Mouse (Mus musculus) stomach, embryonic 15.5 days (tissue): Measurements from ENCODE around the gene Dcbld1. TPM values are rescaled to one million over a fixed set of nuclear protein-coding genes. Genes with fewer than 3 reads are reported as not detected.

Experiments
- ATAC-seq: fragments of 200-750 bp; cut with Nextera tagmentation; 2 replicates; pipeline ENCODE4 v1.8.0; 2017; ENCODE audit warnings: low read depth, moderate number of reproducible peaks, moderate TSS enrichment; ENCODE audit not compliant: insufficient read depth, low FRiP score
- H3K27ac ChIP-seq: fragments of 300-500 bp; sonication (generic); 2 replicates; pipeline ENCODE4 v1.5.1; 2015; ENCODE audit warnings: mild to moderate bottlenecking, inconsistent platforms
- H3K27me3 ChIP-seq: fragments of 300-500 bp; sonication (generic); replicated peaks from 2 replicates; pipeline ENCODE4 v1.6.1; 2015; ENCODE audit warnings: inconsistent platforms
- H3K36me3 ChIP-seq: fragments of 300-500 bp; sonication (generic); 2 replicates; pipeline ENCODE4 v1.6.1; 2015; ENCODE audit warnings: inconsistent platforms
- H3K4me1 ChIP-seq: fragments of 300-500 bp; sonication (generic); 2 replicates; pipeline ENCODE4 v1.6.1; 2015; ENCODE audit warnings: inconsistent platforms
- H3K4me2 ChIP-seq: fragments of 300-500 bp; sonication (generic); 2 replicates; pipeline ENCODE4 v1.6.1; 2015; ENCODE audit warnings: mild to moderate bottlenecking, inconsistent platforms
- H3K4me3 ChIP-seq: fragments of 300-500 bp; sonication (generic); replicated peaks from 2 replicates; pipeline ENCODE4 v1.5.1; 2015; ENCODE audit warnings: inconsistent platforms
- H3K9ac ChIP-seq: fragments of 300-500 bp; sonication (generic); 2 replicates; pipeline ENCODE4 v1.6.1; 2015; ENCODE audit warnings: inconsistent platforms
- H3K9me3 ChIP-seq: fragments of 300-500 bp; sonication (generic); 2 replicates; pipeline ENCODE4 v1.6.1; 2016; ENCODE audit warnings: inconsistent platforms
- WGBS: fragments of 180-500 bp; shearing (Covaris S2); methylation state at CpG from one replicate; pipeline ENCODE4 v1.1.7; 2015; 5-methylcytosine and 5-hydroxymethylcytosine counted together
- polyA plus RNA-seq: library from polyadenylated mRNA; unstranded; fragments of >200 nt; fragmentation: Nextera tagmentation; extraction: Ambion mirVana; gene quantifications from 2 replicates; pipeline ENCODE4 v1.2.1, GENCODE M21; 2015

Gene Dcbld1
- polyA plus RNA-seq, 1 experiment from 2014 or later: 34.4 TPM

- H3K27me3 ChIP-seq: no peaks in the 10 kb centered on the region
- H3K27ac ChIP-seq: no peak overlapping the region
- WGBS: 11% methylated on average over 7 of the region's 7 CpGs
- no peak for ATAC-seq
- H3K36me3 ChIP-seq: no peaks in the 10 kb centered on the region
- H3K4me1 ChIP-seq: peaks cover 8% of the 10 kb centered on the region
- H3K4me3 ChIP-seq: peak overlapping the region; percentile 86
- peak overlapping the region; percentile 90; the same call in 1 of the 2 replicates for H3K9ac ChIP-seq
- H3K4me2 ChIP-seq: peak overlapping the region; percentile 74
- no peaks in the 10 kb centered on the region for H3K9me3 ChIP-seq
Measured at GRCm38 (mm10) chr10:52234654-52234981, 1.2 kb downstream of the Dcbld1 start.

GRCm38 (mm10) chr10:52235461-52235860 lies 2.0 kb downstream of the Dcbld1 start:
- WGBS: 72% methylated on average over 5 of the region's 5 CpGs
- H3K4me1 ChIP-seq: peaks cover 8% of the 10 kb centered on the region

GRCm38 (mm10) chr10:52242015-52242414 lies 8.6 kb downstream of the Dcbld1 start:
- ATAC-seq: no peak
- H3K9me3 ChIP-seq: no peaks in the 10 kb centered on the region
- H3K27me3 ChIP-seq: no peaks in the 10 kb centered on the region
- no peak overlapping the region for H3K4me2 ChIP-seq
- H3K36me3 ChIP-seq: no peaks in the 10 kb centered on the region
- WGBS: 68% methylated on average over 5 of the region's 5 CpGs
- no peaks in the 10 kb centered on the region for H3K4me1 ChIP-seq
- no peak overlapping the region for H3K27ac ChIP-seq
- no peak overlapping the region for H3K9ac ChIP-seq
- no peak overlapping the region for H3K4me3 ChIP-seq

More at GRCm38 (mm10) chr10:52235461-52235860, 2.0 kb downstream of the Dcbld1 start:
- ATAC-seq: no peak
- Histone ChIP-seq H3K27me3 (no peaks in the 10 kb centered on the region), H3K4me3 (peak overlapping the region; percentile 86), H3K36me3 (no peaks in the 10 kb centered on the region), H3K9ac (no peak overlapping the region), H3K9me3 (no peaks in the 10 kb centered on the region), H3K27ac (no peak overlapping the region), H3K4me2 (peak overlapping the region; percentile 74)

GRCm38 (mm10) chr10:52242680-52243323 lies 9.4 kb downstream of the Dcbld1 start:
- H3K4me3 ChIP-seq: no peak overlapping the region
- no peak overlapping the region for H3K4me2 ChIP-seq
- no peaks in the 10 kb centered on the region for H3K27me3 ChIP-seq
- H3K36me3 ChIP-seq: no peaks in the 10 kb centered on the region
- H3K9me3 ChIP-seq: no peaks in the 10 kb centered on the region
- WGBS: 41% methylated on average over 7 of the region's 7 CpGs
- H3K9ac ChIP-seq: no peak overlapping the region
- no peak overlapping the region for H3K27ac ChIP-seq
- H3K4me1 ChIP-seq: no peaks in the 10 kb centered on the region
- ATAC-seq: no peak

GRCm38 (mm10) chr10:52246207-52246606 lies 12.8 kb downstream of the Dcbld1 start:
- ATAC-seq: no peak
- Histone ChIP-seq H3K36me3 (no peaks in the 10 kb centered on the region), H3K4me3 (no peak overlapping the region), H3K4me1 (no peaks in the 10 kb centered on the region), H3K9me3 (no peaks in the 10 kb centered on the region), H3K27ac (no peak overlapping the region), H3K27me3 (no peaks in the 10 kb centered on the region), H3K4me2 (no peak overlapping the region), H3K9ac (no peak overlapping the region)
- 70% methylated on average over 3 of the region's 3 CpGs for WGBS

GRCm38 (mm10) chr10:52252240-52252639 lies 18.8 kb downstream of the Dcbld1 start:
- Histone ChIP-seq H3K4me1 (no peaks in the 10 kb centered on the region), H3K27ac (no peak overlapping the region), H3K27me3 (no peaks in the 10 kb centered on the region), H3K36me3 (no peaks in the 10 kb centered on the region), H3K4me2 (no peak overlapping the region), H3K9ac (no peak overlapping the region), H3K4me3 (no peak overlapping the region), H3K9me3 (no peaks in the 10 kb centered on the region)
- no peak for ATAC-seq
- 92% methylated on average over 1 of the region's 1 CpGs for WGBS

GRCm38 (mm10) chr10:52253426-52253825 lies 20.0 kb downstream of the Dcbld1 start:
- H3K4me1 ChIP-seq: no peaks in the 10 kb centered on the region
- no peaks in the 10 kb centered on the region for H3K27me3 ChIP-seq
- H3K4me2 ChIP-seq: no peak overlapping the region
- 80% methylated on average over 11 of the region's 11 CpGs for WGBS
- no peaks in the 10 kb centered on the region for H3K9me3 ChIP-seq
- no peaks in the 10 kb centered on the region for H3K36me3 ChIP-seq
- H3K4me3 ChIP-seq: no peak overlapping the region
- no peak overlapping the region for H3K27ac ChIP-seq
- ATAC-seq: no peak
- no peak overlapping the region for H3K9ac ChIP-seq

- WGBS: 69% methylated on average over 2 of the region's 2 CpGs
- H3K36me3 ChIP-seq: no peaks in the 10 kb centered on the region
- no peaks in the 10 kb centered on the region for H3K9me3 ChIP-seq
Measured at GRCm38 (mm10) chr10:52257768-52258167, 24.3 kb downstream of the Dcbld1 start.

GRCm38 (mm10) chr10:52258180-52258948 lies 24.9 kb downstream of the Dcbld1 start:
- H3K27ac ChIP-seq: no peak overlapping the region
- H3K4me1 ChIP-seq: no peaks in the 10 kb centered on the region
- no peak for ATAC-seq
- WGBS: 59% methylated on average over 13 of the region's 13 CpGs
- H3K36me3 ChIP-seq: no peaks in the 10 kb centered on the region
- no peak overlapping the region for H3K9ac ChIP-seq
- H3K9me3 ChIP-seq: no peaks in the 10 kb centered on the region
- H3K4me2 ChIP-seq: no peak overlapping the region
- H3K4me3 ChIP-seq: no peak overlapping the region
- no peaks in the 10 kb centered on the region for H3K27me3 ChIP-seq

More at GRCm38 (mm10) chr10:52257768-52258167, 24.3 kb downstream of the Dcbld1 start:
- Histone ChIP-seq H3K9ac (no peak overlapping the region), H3K4me2 (no peak overlapping the region), H3K4me1 (no peaks in the 10 kb centered on the region), H3K27me3 (no peaks in the 10 kb centered on the region), H3K27ac (no peak overlapping the region), H3K4me3 (no peak overlapping the region)
- ATAC-seq: no peak

- Histone ChIP-seq H3K27ac (no peak overlapping the region), H3K4me3 (no peak overlapping the region), H3K9me3 (no peaks in the 10 kb centered on the region), H3K36me3 (0 out of 2 replicates have a peak, but pooled peaks cover 6% of the 10 kb centered on the region), H3K27me3 (no peaks in the 10 kb centered on the region), H3K4me2 (no peak overlapping the region), H3K4me1 (no peaks in the 10 kb centered on the region), H3K9ac (no peak overlapping the region)
- WGBS: 75% methylated on average over 4 of the region's 4 CpGs
- no peak for ATAC-seq
Measured at GRCm38 (mm10) chr10:52260209-52260608, 26.8 kb downstream of the Dcbld1 start.

GRCm38 (mm10) chr10:52264162-52264561 lies 30.7 kb downstream of the Dcbld1 start:
- Histone ChIP-seq H3K9me3 (no peaks in the 10 kb centered on the region), H3K9ac (no peak overlapping the region), H3K4me1 (no peaks in the 10 kb centered on the region), H3K36me3 (0 out of 2 replicates have a peak, but pooled peaks cover 9% of the 10 kb centered on the region), H3K4me3 (no peak overlapping the region), H3K27ac (no peak overlapping the region), H3K27me3 (no peaks in the 10 kb centered on the region), H3K4me2 (no peak overlapping the region)
- WGBS: 88% methylated on average over 5 of the region's 5 CpGs
- ATAC-seq: no peak

GRCm38 (mm10) chr10:52268879-52269278 lies 35.5 kb downstream of the Dcbld1 start:
- Histone ChIP-seq H3K4me3 (no peak overlapping the region), H3K9ac (no peak overlapping the region), H3K27ac (no peak overlapping the region), H3K9me3 (no peaks in the 10 kb centered on the region), H3K4me1 (no peaks in the 10 kb centered on the region), H3K27me3 (no peaks in the 10 kb centered on the region), H3K36me3 (0 out of 2 replicates have a peak, but pooled peaks cover 9% of the 10 kb centered on the region), H3K4me2 (no peak overlapping the region)
- ATAC-seq: no peak
- 81% methylated on average over 5 of the region's 5 CpGs for WGBS
